Mouse (Mus musculus) spleen, adult 2 months (tissue): Measurements from ENCODE around the gene P2ry12. TPM values are rescaled to one million over a fixed set of nuclear protein-coding genes. Genes with fewer than 3 reads are reported as not detected.

Experiments used
- DNase-seq, 2 experiments: peaks; one replicate each; pipeline versions ENCODE4 v3.0.0 to v3.0.0-alpha.2; 2012 to 2021; ENCODE audit warnings: low spot score in 2 of 2, low read depth in 1 of 2
- H3K27ac ChIP-seq: fragments of 200-500 bp; 2 replicates; pipeline ENCODE4 v1.5.1; 2012; ENCODE audit warnings: low read length, inconsistent platforms; ENCODE audit not compliant: insufficient read depth
- H3K27me3 ChIP-seq: fragments of 200-500 bp; 2 replicates; pipeline ENCODE4 v1.6.1; 2012; ENCODE audit warnings: mild to moderate bottlenecking, moderate library complexity, low read length, inconsistent platforms; ENCODE audit not compliant: control insufficient read depth, insufficient read depth
- H3K36me3 ChIP-seq: fragments of 200-500 bp; 2 replicates; pipeline ENCODE4 v1.6.1; 2012; ENCODE audit warnings: mild to moderate bottlenecking, low read length, inconsistent platforms; ENCODE audit not compliant: control insufficient read depth, insufficient read depth
- H3K4me1 ChIP-seq: fragments of 200-500 bp; 2 replicates; pipeline ENCODE4 v1.6.1; 2011; ENCODE audit warnings: inconsistent platforms; ENCODE audit not compliant: control insufficient read depth, insufficient read depth, insufficient read length
- H3K4me3 ChIP-seq: fragments of 200-500 bp; 2 replicates; pipeline ENCODE4 v1.5.1; 2011; ENCODE audit warnings: mild to moderate bottlenecking, inconsistent platforms; ENCODE audit not compliant: insufficient read depth, insufficient read length; ENCODE audit errors: extremely low read depth
- CTCF ChIP-seq: fragments of 200-500 bp; IDR thresholded peaks from 2 replicates; pipeline ENCODE4 v1.5.1; 2011; ENCODE audit warnings: mild to moderate bottlenecking, inconsistent platforms; ENCODE audit not compliant: insufficient read depth, insufficient read length, insufficient replicate concordance; ENCODE audit errors: extremely low read depth
- POLR2A ChIP-seq: fragments of 200-500 bp; IDR thresholded peaks from 2 replicates; pipeline ENCODE4 v1.6.1; 2011; ENCODE audit warnings: low read depth, low read length, inconsistent platforms
- WGBS: fragments of 180-500 bp; shearing (Covaris S2); methylation state at CpG from one replicate; pipeline ENCODE4 v1.1.7; 2018; 5-methylcytosine and 5-hydroxymethylcytosine counted together
- polyA plus RNA-seq: library from polyadenylated mRNA; depleted of rRNA; stranded (reverse); fragments of >200 nt; gene quantifications from 2 replicates; pipeline ENCODE4 v1.2.3, GENCODE M21; 2012

The P2ry12 gene
- polyA plus RNA-seq, 1 experiment: 18.6 TPM

- H3K4me3 ChIP-seq: no peak overlapping the region
- TF ChIP-seq CTCF (no peak), POLR2A (no peak)
- H3K27ac ChIP-seq: no peak overlapping the region
- DNase-seq: no peak
- WGBS: 94% methylated on average over 2 of the region's 2 CpGs
- H3K36me3 ChIP-seq: no peaks in the 10 kb centered on the region
- peaks cover 22% of the 10 kb centered on the region for H3K4me1 ChIP-seq
- H3K27me3 ChIP-seq: no peaks in the 10 kb centered on the region
These were observed 746 bp upstream of the P2ry12 start for GRCm38 (mm10) chr3:59263417-59263816.

- WGBS: 49% methylated on average over 9 of the region's 9 CpGs
- DNase-seq: no peak
- Histone ChIP-seq H3K27ac (peak overlapping the region; percentile 56; the same call in 1 of the 2 replicates), H3K4me3 (no peak overlapping the region), H3K36me3 (no peaks in the 10 kb centered on the region), H3K27me3 (no peaks in the 10 kb centered on the region), H3K4me1 (peaks cover 22% of the 10 kb centered on the region)
- TF ChIP-seq POLR2A: no peak
These were observed 780 bp downstream of the P2ry12 start for GRCm38 (mm10) chr3:59261709-59262472.

GRCm38 (mm10) chr3:59260745-59261144 lies 1.9 kb downstream of the P2ry12 start:
- no peak overlapping the region for H3K4me3 ChIP-seq
- peak overlapping the region; percentile 69 for H3K27ac ChIP-seq
- TF ChIP-seq CTCF (no peak), POLR2A (no peak)
- peak; percentile 41 to 70 for DNase-seq
- peaks cover 22% of the 10 kb centered on the region for H3K4me1 ChIP-seq
- no peaks in the 10 kb centered on the region for H3K27me3 ChIP-seq
- no peaks in the 10 kb centered on the region for H3K36me3 ChIP-seq
- WGBS: 15% methylated on average over 5 of the region's 5 CpGs

DNA sequence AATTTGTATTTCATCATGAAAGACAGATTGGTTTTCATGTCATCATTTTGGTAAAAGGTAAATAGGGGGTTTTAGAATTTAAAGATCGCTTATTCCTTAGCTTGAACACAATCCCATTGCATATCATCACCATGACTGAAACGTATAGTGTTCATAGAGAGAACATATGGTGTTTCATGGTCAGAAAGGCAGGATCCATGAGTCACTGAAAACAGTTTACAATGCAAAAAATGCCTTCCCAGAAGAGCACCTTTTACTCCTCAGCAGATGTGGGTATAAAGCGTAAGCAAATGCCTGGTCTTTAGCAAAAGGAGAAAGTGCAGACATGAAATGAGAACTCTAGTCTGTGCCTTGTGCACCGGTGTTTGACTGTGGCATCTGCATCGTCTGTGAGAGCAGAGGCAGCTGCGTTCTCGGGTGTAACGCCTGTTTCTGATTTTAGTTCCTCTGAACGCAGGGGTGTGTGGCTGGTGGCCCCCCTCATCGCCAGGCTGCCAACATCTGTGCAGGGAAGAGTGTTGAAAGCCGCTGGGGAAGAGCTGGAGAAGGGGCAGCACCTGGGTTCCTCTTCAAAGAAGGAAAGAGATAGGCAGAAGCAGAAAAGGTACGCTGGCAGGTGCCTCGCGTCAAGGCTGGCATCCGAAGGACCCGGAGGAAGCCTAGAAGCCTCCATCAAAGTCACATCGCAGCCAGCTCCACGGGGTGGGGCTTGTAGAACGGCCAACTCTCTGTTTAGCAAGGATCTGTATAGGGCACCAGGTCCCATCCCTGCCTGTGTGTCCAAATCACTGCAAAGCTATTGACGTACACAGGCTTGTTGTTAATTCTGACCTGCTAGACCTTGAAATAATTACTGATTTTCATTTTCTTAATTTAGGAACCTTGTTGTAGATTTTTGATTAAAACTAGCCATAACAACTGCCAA lies 4.7 kb downstream of the P2ry12 start:
- DNase-seq: peak in 1 of 2 experiments; percentile 56
- peak overlapping the region; percentile 41; the same call in 1 of the 2 replicates for H3K4me3 ChIP-seq
- peak overlapping the region; percentile 50 for H3K27ac ChIP-seq

DNA sequence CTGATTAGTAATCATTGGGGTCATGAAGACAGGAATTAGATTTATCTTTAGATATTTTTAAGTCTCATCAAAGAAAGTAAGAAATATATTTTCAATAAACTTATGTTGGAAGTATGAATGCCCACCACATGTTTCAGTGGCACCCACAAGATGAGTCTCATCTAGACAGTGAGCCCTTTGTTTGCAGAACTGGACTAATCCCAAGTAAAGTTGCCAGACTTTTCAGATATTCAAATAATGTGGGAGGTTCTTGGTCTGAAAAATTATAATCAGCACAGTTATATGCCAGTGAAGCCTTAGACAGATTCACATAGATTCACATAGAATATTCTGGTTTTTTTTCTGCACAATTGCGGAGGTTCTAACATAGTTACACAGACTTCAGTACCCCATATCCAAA lies 12.2 kb downstream of the P2ry12 start:
- 98% methylated on average over 1 of the region's 1 CpGs for WGBS
- Histone ChIP-seq H3K27me3 (no peaks in the 10 kb centered on the region), H3K4me3 (no peak overlapping the region), H3K4me1 (no peaks in the 10 kb centered on the region), H3K27ac (no peak overlapping the region), H3K36me3 (no peaks in the 10 kb centered on the region)
- TF ChIP-seq CTCF (no peak), POLR2A (no peak)
- no peak for DNase-seq

More for the DNA sequence above, 4.7 kb downstream of the P2ry12 start:
- no peaks in the 10 kb centered on the region for H3K27me3 ChIP-seq
- no peak for TF ChIP-seq POLR2A
- TF ChIP-seq CTCF: no peak
- H3K36me3 ChIP-seq: no peaks in the 10 kb centered on the region
- WGBS: 25% methylated on average over 20 of the region's 20 CpGs
- peaks cover 22% of the 10 kb centered on the region for H3K4me1 ChIP-seq

DNA sequence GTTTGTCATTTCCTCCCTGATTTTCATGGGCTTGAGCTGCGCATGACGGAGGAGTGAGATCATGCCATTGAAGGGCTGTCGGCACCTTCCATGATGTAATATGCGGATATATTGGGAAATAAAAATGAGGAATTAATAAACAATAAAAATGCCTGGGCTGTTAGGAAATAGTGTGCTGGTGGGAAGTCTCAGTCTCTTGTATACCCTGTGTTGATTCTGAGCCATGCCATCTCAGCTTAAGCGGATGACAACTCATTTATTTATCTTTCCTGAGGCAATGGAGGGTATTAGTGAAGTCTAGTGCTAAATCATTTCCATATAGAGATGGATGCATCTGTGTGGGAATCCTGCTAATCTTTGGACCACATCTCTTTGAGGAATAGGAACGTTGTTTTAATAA lies 14.6 kb downstream of the P2ry12 start:
- no peaks in the 10 kb centered on the region for H3K4me1 ChIP-seq
- H3K27ac ChIP-seq: no peak overlapping the region
- WGBS: 94% methylated on average over 6 of the region's 6 CpGs
- TF ChIP-seq CTCF (no peak), POLR2A (no peak)
- H3K4me3 ChIP-seq: no peak overlapping the region
- H3K27me3 ChIP-seq: no peaks in the 10 kb centered on the region
- no peaks in the 10 kb centered on the region for H3K36me3 ChIP-seq
- DNase-seq: no peak

DNA sequence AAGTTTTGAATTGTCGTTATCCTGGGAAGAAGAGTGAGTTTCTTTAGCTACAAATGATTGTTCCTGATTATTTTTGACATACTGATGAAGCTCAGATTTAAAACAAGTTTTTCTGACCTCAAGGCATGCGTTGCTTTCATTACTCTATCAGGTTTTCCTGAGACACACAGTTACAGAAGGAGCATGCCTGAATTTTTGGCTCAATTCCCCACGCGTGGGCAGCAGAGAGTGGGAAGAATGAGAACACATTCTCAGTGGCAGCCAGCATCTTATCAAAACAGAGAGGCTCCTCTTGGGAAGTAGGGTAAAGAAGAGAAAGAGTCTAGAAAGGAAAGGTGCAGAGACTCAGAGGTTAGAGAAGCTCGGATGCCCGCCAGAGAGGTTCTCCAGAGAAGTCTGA lies 19.3 kb downstream of the P2ry12 start:
- 84% methylated on average over 6 of the region's 6 CpGs for WGBS

More for the DNA sequence above, 19.3 kb downstream of the P2ry12 start:
- Histone ChIP-seq H3K36me3 (no peaks in the 10 kb centered on the region), H3K4me1 (peaks cover 2% of the 10 kb centered on the region), H3K27me3 (no peaks in the 10 kb centered on the region), H3K27ac (no peak overlapping the region), H3K4me3 (no peak overlapping the region)
- no peak for TF ChIP-seq POLR2A
- no peak for TF ChIP-seq CTCF
- no peak for DNase-seq
